28 mouse cellular contexts compared by ENCODE assay signal in genomic region chr10:95029554-95029953, GRCm38 (mm10).
DNase-seq lines count a peak whose midpoint lies in the region; ATAC-seq lines count a peak whose summit lies in the region.
"Had no signal": no experiment of that assay in that cellular context is flagged by ENCODE, and none has a peak within 500 bp of the region (broad histone marks: within the 10 kb centered on the region; RNA-seq: fewer than 3 reads in every experiment).

No protein-coding gene starts in this region.

- no peaks in the 10 kb centered on the region for H3K4me1 ChIP-seq in embryonic facial prominence, embryonic 11.5 days (ENCODE audit: control insufficient read depth, insufficient read depth, low read length)
- peaks cover 15% of the 10 kb centered on the region for H3K4me1 ChIP-seq in embryonic facial prominence, embryonic 10.5 days
- peaks cover 8% of the 10 kb centered on the region; the same call in 1 of the 2 replicates for H3K4me1 ChIP-seq in embryonic facial prominence, embryonic 14.5 days (ENCODE audit: control insufficient read depth, insufficient read depth, low read length)
- H3K4me1 ChIP-seq in limb, embryonic 13.5 days, result peaks cover 16% of the 10 kb centered on the region; the same call in 1 of the 2 replicates
- peaks cover 21% of the 10 kb centered on the region for H3K4me1 ChIP-seq in limb, embryonic 15.5 days
- H3K4me1 ChIP-seq: forebrain, embryonic 12.5 days had no signal

- no peak for ATAC-seq in embryonic facial prominence, embryonic 11.5 days (replicated peaks; ENCODE audit: insufficient number of reproducible peaks, low FRiP score, low TSS enrichment, low read depth)
- peak; percentile 64 for ATAC-seq in embryonic facial prominence, embryonic 14.5 days (ENCODE audit: low read depth)
- peak; percentile 51; the same call in 1 of the 2 replicates for ATAC-seq in limb, embryonic 13.5 days (ENCODE audit: low FRiP score, low read depth)
- 0 out of 2 replicates have a peak, but pooled peaks have one; percentile 52 for ATAC-seq in limb, embryonic 15.5 days (ENCODE audit: insufficient number of reproducible peaks, low FRiP score, low TSS enrichment, low read depth)
- ATAC-seq: activated CD4-positive, CD25-positive, alpha-beta regulatory T cell, adult 4 months; CD4-positive, CD25-positive, alpha-beta regulatory T cell, adult 4 months; forebrain, embryonic 14.5 days; forebrain, embryonic 16.5 days; Patski had no signal

- no peak overlapping the region for H3K9ac ChIP-seq in embryonic facial prominence, embryonic 11.5 days (replicated peaks; ENCODE audit: low read length)
- no peak overlapping the region for H3K9ac ChIP-seq in embryonic facial prominence, embryonic 14.5 days (ENCODE audit: low read depth, low read length)
- no peak overlapping the region for H3K9ac ChIP-seq in limb, embryonic 13.5 days
- no peak overlapping the region for H3K9ac ChIP-seq in limb, embryonic 15.5 days
- H3K9ac ChIP-seq: embryonic facial prominence, embryonic 13.5 days; forebrain, embryonic 12.5 days had no signal

- H3K4me3 ChIP-seq in embryonic facial prominence, embryonic 11.5 days (ENCODE audit: low read depth, low read length), result no peak overlapping the region
- no peak overlapping the region for H3K4me3 ChIP-seq in embryonic facial prominence, embryonic 10.5 days
- H3K4me3 ChIP-seq in embryonic facial prominence, embryonic 14.5 days (ENCODE audit: low read depth, low read length), result no peak overlapping the region
- H3K4me3 ChIP-seq in limb, embryonic 13.5 days, result no peak overlapping the region
- no peak overlapping the region for H3K4me3 ChIP-seq in limb, embryonic 15.5 days
- H3K4me3 ChIP-seq: embryonic facial prominence, embryonic 13.5 days; erythroblast, embryonic 14.5 days; forebrain, embryonic 10.5 days; forebrain, embryonic 12.5 days had no signal

- H3K27ac ChIP-seq in embryonic facial prominence, embryonic 11.5 days (replicated peaks; ENCODE audit: low read depth, low read length), result no peak overlapping the region
- H3K27ac ChIP-seq in embryonic facial prominence, embryonic 10.5 days (replicated peaks), result no peak overlapping the region
- no peak overlapping the region; the same call in 1 of the 2 replicates for H3K27ac ChIP-seq in embryonic facial prominence, embryonic 14.5 days (replicated peaks; ENCODE audit: low read depth, low read length)
- H3K27ac ChIP-seq in limb, embryonic 13.5 days, result peak overlapping the region; percentile 63; the same call in 1 of the 2 replicates
- no peak overlapping the region; the same call in 1 of the 2 replicates for H3K27ac ChIP-seq in limb, embryonic 15.5 days
- H3K27ac ChIP-seq: embryonic facial prominence, embryonic 13.5 days; forebrain, embryonic 10.5 days; forebrain, embryonic 12.5 days had no signal

- DNase-seq in embryonic facial prominence, embryonic 11.5 days (ENCODE audit: low spot score), result peak; percentile 30
- no peak for DNase-seq in embryonic facial prominence, embryonic 10.5 days (ENCODE audit: low spot score)
- peak; percentile 83 for DNase-seq in embryonic facial prominence, embryonic 14.5 days (ENCODE audit: low spot score)
- no peak for DNase-seq in kidney, adult 8-10 months
- no peak for DNase-seq in ovary, postnatal 36 days (ENCODE audit: low spot score)
- DNase-seq: adrenal gland, adult 8-10 months; adrenal gland, postnatal 14 days; adrenal gland, postnatal 36 days; B cell, adult 2 months; cerebellum, adult 11-12 months; cerebellum, adult 8-10 months; cerebellum, adult 9-11 months; cerebellum, postnatal 14 days; cerebellum, postnatal 36 days; embryo, embryonic 11 days had no signal

- no peak overlapping the region for H3K4me2 ChIP-seq in embryonic facial prominence, embryonic 11.5 days (ENCODE audit: low read depth, low read length)
- H3K4me2 ChIP-seq in embryonic facial prominence, embryonic 14.5 days (ENCODE audit: low read depth, low read length), result no peak overlapping the region
- H3K4me2 ChIP-seq in limb, embryonic 13.5 days (replicated peaks), result no peak overlapping the region
- H3K4me2 ChIP-seq in limb, embryonic 15.5 days, result no peak overlapping the region
- H3K4me2 ChIP-seq: embryonic facial prominence, embryonic 13.5 days; forebrain, embryonic 12.5 days had no signal

- no peaks in the 10 kb centered on the region for H3K36me3 ChIP-seq in embryonic facial prominence, embryonic 11.5 days (replicated peaks; ENCODE audit: control insufficient read depth, insufficient read depth, low read depth, low read length)
- H3K36me3 ChIP-seq in embryonic facial prominence, embryonic 10.5 days (replicated peaks), result no peaks in the 10 kb centered on the region
- no peaks in the 10 kb centered on the region for H3K36me3 ChIP-seq in embryonic facial prominence, embryonic 14.5 days (ENCODE audit: control insufficient read depth, insufficient read depth, low read length)
- H3K36me3 ChIP-seq in limb, embryonic 13.5 days, result no peaks in the 10 kb centered on the region
- H3K36me3 ChIP-seq in limb, embryonic 15.5 days, result no peaks in the 10 kb centered on the region
- H3K36me3 ChIP-seq: embryonic facial prominence, embryonic 13.5 days; forebrain, embryonic 10.5 days; forebrain, embryonic 12.5 days; G1E had no signal

- H3K9me3 ChIP-seq in embryonic facial prominence, embryonic 11.5 days (replicated peaks; ENCODE audit: control insufficient read depth, low read length), result no peaks in the 10 kb centered on the region
- H3K9me3 ChIP-seq in embryonic facial prominence, embryonic 10.5 days, result no peaks in the 10 kb centered on the region
- no peaks in the 10 kb centered on the region for H3K9me3 ChIP-seq in embryonic facial prominence, embryonic 14.5 days (ENCODE audit: control insufficient read depth, low read length)
- no peaks in the 10 kb centered on the region for H3K9me3 ChIP-seq in limb, embryonic 13.5 days
- H3K9me3 ChIP-seq in limb, embryonic 15.5 days, result no peaks in the 10 kb centered on the region
- H3K9me3 ChIP-seq: embryonic facial prominence, embryonic 13.5 days; forebrain, embryonic 10.5 days; forebrain, embryonic 12.5 days; G1E had no signal

- 42% methylated on average over 3 of the region's 3 CpGs for WGBS in embryonic facial prominence, embryonic 11.5 days
- 62% methylated on average over 3 of the region's 3 CpGs for WGBS in embryonic facial prominence, embryonic 10.5 days
- WGBS in embryonic facial prominence, embryonic 14.5 days, result 23% methylated on average over 3 of the region's 3 CpGs
- WGBS in limb, embryonic 13.5 days, result 29% methylated on average over 3 of the region's 3 CpGs
- 27% methylated on average over 3 of the region's 3 CpGs for WGBS in limb, embryonic 15.5 days

- no peaks in the 10 kb centered on the region for H3K27me3 ChIP-seq in embryonic facial prominence, embryonic 11.5 days (ENCODE audit: control insufficient read depth, insufficient read depth, low read length)
- H3K27me3 ChIP-seq in embryonic facial prominence, embryonic 10.5 days (replicated peaks; ENCODE audit: low read depth, poor library complexity, severe bottlenecking), result no peaks in the 10 kb centered on the region
- H3K27me3 ChIP-seq in embryonic facial prominence, embryonic 14.5 days (replicated peaks; ENCODE audit: control insufficient read depth, insufficient read depth, low read length), result no peaks in the 10 kb centered on the region
- H3K27me3 ChIP-seq in limb, embryonic 13.5 days, result no peaks in the 10 kb centered on the region
- no peaks in the 10 kb centered on the region for H3K27me3 ChIP-seq in limb, embryonic 15.5 days
- H3K27me3 ChIP-seq: CH12.LX; embryonic facial prominence, embryonic 13.5 days; forebrain, embryonic 12.5 days had no signal

Comparison
In these comparisons a context has a peak if more than half of its experiments do, and no peak if none do; other contexts are left out.
1. DNase-seq: peak in embryonic facial prominence, embryonic 11.5 days (single experiment) and embryonic facial prominence, embryonic 14.5 days (single experiment); none in embryonic facial prominence, embryonic 10.5 days (single experiment), kidney, adult 8-10 months (0 of 2) and ovary, postnatal 36 days (single experiment).